Mouse (Mus musculus) bone marrow macrophage, adult 2 months (primary cell): ENCODE measurements around the gene Zfp759.

Experiments used
- CTCF ChIP-seq: IDR thresholded peaks from 2 replicates; pipeline ENCODE4 v1.5.1; 2012; ENCODE audit warnings: low read depth, mild to moderate bottlenecking, low read length, moderate library complexity
- POLR2A ChIP-seq: IDR thresholded peaks from 2 replicates; pipeline ENCODE4 v1.6.1; 2012; ENCODE audit warnings: mild to moderate bottlenecking, low read depth, low read length, borderline replicate concordance

- TF ChIP-seq POLR2A (no peak), CTCF (no peak)
Observed at GRCm38 (mm10) chr13:67097876-67098275, 23.6 kb upstream of the Zfp759 start, which contains the start of gene Zfp708.
